Mouse (Mus musculus): ENCODE data around the gene Il5ra. TPM values are rescaled to one million over a fixed set of nuclear protein-coding genes. Genes with fewer than 3 reads are reported as not detected.

Il5ra gene
- polyA plus RNA-seq, 1 experiment from 2014 or later: not detected

GRCm38 (mm10) chr6:106745673-106746394 lies 3.0 kb downstream of the Il5ra start:
- no peak for ATAC-seq
- Histone ChIP-seq H3K4me1 (ENCODE audit: control insufficient read depth, insufficient read depth, low read length) (no peaks in the 10 kb centered on the region), H3K9ac (ENCODE audit: low read depth, low read length) (no peak overlapping the region), H3K27ac (ENCODE audit: low read length) (no peak overlapping the region), H3K9me3 (replicated peaks; ENCODE audit: control insufficient read depth, low read length, poor library complexity, severe bottlenecking) (no peaks in the 10 kb centered on the region), H3K4me3 (ENCODE audit: low read depth, low read length) (no peak overlapping the region), H3K4me2 (ENCODE audit: low read length) (no peak overlapping the region), H3K36me3 (ENCODE audit: control insufficient read depth, insufficient read depth, low read length) (no peaks in the 10 kb centered on the region), H3K27me3 (ENCODE audit: control insufficient read depth, insufficient read depth, low read depth, low read length) (no peaks in the 10 kb centered on the region)
- WGBS: 83% methylated on average over 7 of the region's 7 CpGs

GRCm38 (mm10) chr6:106743556-106744233 lies 5.1 kb downstream of the Il5ra start:
- H3K27ac ChIP-seq (ENCODE audit: low read length): no peak overlapping the region
- no peak overlapping the region for H3K4me3 ChIP-seq (ENCODE audit: low read depth, low read length)
- no peak for ATAC-seq
- WGBS: 74% methylated on average over 7 of the region's 7 CpGs
- H3K9me3 ChIP-seq (replicated peaks; ENCODE audit: control insufficient read depth, low read length, poor library complexity, severe bottlenecking): no peaks in the 10 kb centered on the region
- no peaks in the 10 kb centered on the region for H3K27me3 ChIP-seq (ENCODE audit: control insufficient read depth, insufficient read depth, low read depth, low read length)
- no peak overlapping the region for H3K4me2 ChIP-seq (ENCODE audit: low read length)
- no peaks in the 10 kb centered on the region for H3K4me1 ChIP-seq (ENCODE audit: control insufficient read depth, insufficient read depth, low read length)
- H3K9ac ChIP-seq (ENCODE audit: low read depth, low read length): no peak overlapping the region
- no peaks in the 10 kb centered on the region for H3K36me3 ChIP-seq (ENCODE audit: control insufficient read depth, insufficient read depth, low read length)

- no peak for ATAC-seq
- no peak overlapping the region for H3K4me3 ChIP-seq (ENCODE audit: low read depth, low read length)
- H3K27me3 ChIP-seq (ENCODE audit: control insufficient read depth, insufficient read depth, low read depth, low read length): no peaks in the 10 kb centered on the region
- WGBS: 98% methylated on average over 1 of the region's 1 CpGs
- no peak overlapping the region for H3K27ac ChIP-seq (ENCODE audit: low read length)
- no peaks in the 10 kb centered on the region for H3K4me1 ChIP-seq (ENCODE audit: control insufficient read depth, insufficient read depth, low read length)
- H3K9ac ChIP-seq (ENCODE audit: low read depth, low read length): no peak overlapping the region
- no peak overlapping the region for H3K4me2 ChIP-seq (ENCODE audit: low read length)
- no peaks in the 10 kb centered on the region for H3K9me3 ChIP-seq (replicated peaks; ENCODE audit: control insufficient read depth, low read length, poor library complexity, severe bottlenecking)
- H3K36me3 ChIP-seq (ENCODE audit: control insufficient read depth, insufficient read depth, low read length): no peaks in the 10 kb centered on the region
These were observed 8.5 kb downstream of the Il5ra start for GRCm38 (mm10) chr6:106740244-106740825.

GRCm38 (mm10) chr6:106738229-106738628 lies 10.6 kb downstream of the Il5ra start:
- Histone ChIP-seq H3K36me3 (ENCODE audit: control insufficient read depth, insufficient read depth, low read length) (no peaks in the 10 kb centered on the region), H3K27me3 (ENCODE audit: control insufficient read depth, insufficient read depth, low read depth, low read length) (no peaks in the 10 kb centered on the region), H3K27ac (ENCODE audit: low read length) (no peak overlapping the region), H3K9ac (ENCODE audit: low read depth, low read length) (no peak overlapping the region), H3K4me2 (ENCODE audit: low read length) (no peak overlapping the region), H3K9me3 (replicated peaks; ENCODE audit: control insufficient read depth, low read length, poor library complexity, severe bottlenecking) (no peaks in the 10 kb centered on the region), H3K4me3 (ENCODE audit: low read depth, low read length) (no peak overlapping the region), H3K4me1 (ENCODE audit: control insufficient read depth, insufficient read depth, low read length) (no peaks in the 10 kb centered on the region)
- 71% methylated on average over 3 of the region's 3 CpGs for WGBS
- no peak for ATAC-seq

GRCm38 (mm10) chr6:106732563-106732962 lies 16.3 kb downstream of the Il5ra start:
- H3K9ac ChIP-seq (ENCODE audit: low read depth, low read length): no peak overlapping the region
- H3K4me2 ChIP-seq (ENCODE audit: low read length): no peak overlapping the region
- H3K4me1 ChIP-seq (ENCODE audit: control insufficient read depth, insufficient read depth, low read length): no peaks in the 10 kb centered on the region
- H3K9me3 ChIP-seq (replicated peaks; ENCODE audit: control insufficient read depth, low read length, poor library complexity, severe bottlenecking): no peaks in the 10 kb centered on the region
- no peaks in the 10 kb centered on the region for H3K36me3 ChIP-seq (ENCODE audit: control insufficient read depth, insufficient read depth, low read length)
- WGBS: 90% methylated on average over 4 of the region's 4 CpGs
- no peak for ATAC-seq
- H3K27ac ChIP-seq (ENCODE audit: low read length): no peak overlapping the region
- H3K27me3 ChIP-seq (ENCODE audit: control insufficient read depth, insufficient read depth, low read depth, low read length): no peaks in the 10 kb centered on the region
- H3K4me3 ChIP-seq (ENCODE audit: low read depth, low read length): no peak overlapping the region

GRCm38 (mm10) chr6:106729682-106730314 lies 19.0 kb downstream of the Il5ra start:
- 81% methylated on average over 4 of the region's 4 CpGs for WGBS
- Histone ChIP-seq H3K4me1 (ENCODE audit: control insufficient read depth, insufficient read depth, low read length) (no peaks in the 10 kb centered on the region), H3K27ac (ENCODE audit: low read length) (no peak overlapping the region), H3K9me3 (replicated peaks; ENCODE audit: control insufficient read depth, low read length, poor library complexity, severe bottlenecking) (no peaks in the 10 kb centered on the region), H3K27me3 (ENCODE audit: control insufficient read depth, insufficient read depth, low read depth, low read length) (no peaks in the 10 kb centered on the region), H3K4me2 (ENCODE audit: low read length) (no peak overlapping the region), H3K9ac (ENCODE audit: low read depth, low read length) (no peak overlapping the region), H3K36me3 (ENCODE audit: control insufficient read depth, insufficient read depth, low read length) (no peaks in the 10 kb centered on the region), H3K4me3 (ENCODE audit: low read depth, low read length) (no peak overlapping the region)
- ATAC-seq: no peak

- Histone ChIP-seq H3K9ac (ENCODE audit: low read depth, low read length) (no peak overlapping the region), H3K4me3 (ENCODE audit: low read depth, low read length) (no peak overlapping the region), H3K27me3 (ENCODE audit: control insufficient read depth, insufficient read depth, low read depth, low read length) (no peaks in the 10 kb centered on the region), H3K4me2 (ENCODE audit: low read length) (no peak overlapping the region), H3K36me3 (ENCODE audit: control insufficient read depth, insufficient read depth, low read length) (no peaks in the 10 kb centered on the region), H3K9me3 (replicated peaks; ENCODE audit: control insufficient read depth, low read length, poor library complexity, severe bottlenecking) (no peaks in the 10 kb centered on the region), H3K4me1 (ENCODE audit: control insufficient read depth, insufficient read depth, low read length) (no peaks in the 10 kb centered on the region), H3K27ac (ENCODE audit: low read length) (no peak overlapping the region)
- no peak for ATAC-seq
- WGBS: 53% methylated on average over 1 of the region's 1 CpGs
These were observed 21.1 kb downstream of the Il5ra start for GRCm38 (mm10) chr6:106727703-106728102.

GRCm38 (mm10) chr6:106726078-106726477 lies 22.8 kb downstream of the Il5ra start:
- no peak overlapping the region for H3K9ac ChIP-seq (ENCODE audit: low read depth, low read length)
- WGBS: 69% methylated on average over 6 of the region's 6 CpGs
- H3K27me3 ChIP-seq (ENCODE audit: control insufficient read depth, insufficient read depth, low read depth, low read length): no peaks in the 10 kb centered on the region
- H3K27ac ChIP-seq (ENCODE audit: low read length): no peak overlapping the region
- no peaks in the 10 kb centered on the region for H3K4me1 ChIP-seq (ENCODE audit: control insufficient read depth, insufficient read depth, low read length)
- ATAC-seq: no peak
- no peak overlapping the region for H3K4me3 ChIP-seq (ENCODE audit: low read depth, low read length)
- no peak overlapping the region for H3K4me2 ChIP-seq (ENCODE audit: low read length)
- H3K9me3 ChIP-seq (replicated peaks; ENCODE audit: control insufficient read depth, low read length, poor library complexity, severe bottlenecking): no peaks in the 10 kb centered on the region
- no peaks in the 10 kb centered on the region for H3K36me3 ChIP-seq (ENCODE audit: control insufficient read depth, insufficient read depth, low read length)

- Histone ChIP-seq H3K4me2 (ENCODE audit: low read length) (no peak overlapping the region), H3K9ac (ENCODE audit: low read depth, low read length) (no peak overlapping the region)
- WGBS: 86% methylated on average over 4 of the region's 4 CpGs
These were observed 23.2 kb downstream of the Il5ra start for GRCm38 (mm10) chr6:106725642-106726041.

More at GRCm38 (mm10) chr6:106725642-106726041, 23.2 kb downstream of the Il5ra start:
- H3K9me3 ChIP-seq (replicated peaks; ENCODE audit: control insufficient read depth, low read length, poor library complexity, severe bottlenecking): no peaks in the 10 kb centered on the region
- H3K4me3 ChIP-seq (ENCODE audit: low read depth, low read length): no peak overlapping the region
- no peaks in the 10 kb centered on the region for H3K4me1 ChIP-seq (ENCODE audit: control insufficient read depth, insufficient read depth, low read length)
- no peak for ATAC-seq
- H3K27ac ChIP-seq (ENCODE audit: low read length): no peak overlapping the region
- no peaks in the 10 kb centered on the region for H3K36me3 ChIP-seq (ENCODE audit: control insufficient read depth, insufficient read depth, low read length)
- no peaks in the 10 kb centered on the region for H3K27me3 ChIP-seq (ENCODE audit: control insufficient read depth, insufficient read depth, low read depth, low read length)

Data from midbrain, embryonic 16.5 days (tissue).